Mouse (Mus musculus): Measurements from ENCODE around the gene Slain2.
A peak's percentile ranks its signal among the peaks of the same experiment; 100 is the strongest.

GRCm38 (mm10) chr5:72913648-72914557 lies at the start of gene Slain2:
- TF ChIP-seq CTCF (IDR thresholded peaks at IDR 0.05; ENCODE audit: low read depth, low read length), result peak; percentile 10
- TF ChIP-seq POLR2A (IDR thresholded peaks at IDR 0.05; ENCODE audit: insufficient read depth, low read length), result peak; percentile 53
- TF ChIP-seq EP300 (IDR thresholded peaks at IDR 0.05; ENCODE audit: insufficient read depth, low read depth, low read length), result no peak
